Mouse (Mus musculus): ENCODE measurements at regions not wholly inside any gene's neighbourhood (a gene's known extent, or its start where the extent isn't known, plus 50 kb on each side); places are given as distances from the start of the nearest gene placed in this dataset.
"Not testable (repeated sequence)": the region's sequence is repeated elsewhere in the genome, so short reads cannot be mapped to it uniquely, and the experiment has no call there.

- no peak for ATAC-seq (ENCODE audit: low TSS enrichment)
These were observed 103.2 kb upstream of the Arhgap20 start for GRCm38 (mm10) chr9:51661911-51662310.

GRCm38 (mm10) chr9:51664353-51664752 lies 100.8 kb upstream of the Arhgap20 start:
- no peak for ATAC-seq (ENCODE audit: low TSS enrichment)

GRCm38 (mm10) chr9:51664876-51665275 lies 100.3 kb upstream of the Arhgap20 start:
- ATAC-seq (ENCODE audit: low TSS enrichment) = no peak

- ATAC-seq (ENCODE audit: low TSS enrichment) = not testable (repeated sequence)
These were observed 96.2 kb upstream of the Arhgap20 start for GRCm38 (mm10) chr9:51668976-51669375.

- ATAC-seq (ENCODE audit: low TSS enrichment) = no peak
These were observed 94.6 kb upstream of the Arhgap20 start for GRCm38 (mm10) chr9:51670531-51670930.

- ATAC-seq (ENCODE audit: low TSS enrichment) = no peak
These were observed 78.6 kb upstream of the Arhgap20 start for GRCm38 (mm10) chr9:51686536-51686935.

- no peak for ATAC-seq (ENCODE audit: low TSS enrichment)
These were observed 50.8 kb upstream of the Arhgap20 start for GRCm38 (mm10) chr9:51714326-51714725.

All from frontal cortex, adult (tissue).